Mouse (Mus musculus) mammary gland, adult 2 months (tissue): ENCODE measurements around the gene Ggt6. TPM values are rescaled to one million over a fixed set of nuclear protein-coding genes. Genes with fewer than 3 reads are reported as not detected.

Experiments
- polyA plus RNA-seq: library from polyadenylated mRNA; depleted of rRNA; stranded (reverse); fragments of >200 nt; gene quantifications from 2 replicates; pipeline ENCODE4 v1.2.3, GENCODE M21; 2012; ENCODE audit warnings: low replicate concordance; rRNA removed

The Ggt6 gene
- 3.4 and 4.8 TPM in 2 replicates for polyA plus RNA-seq

DNA sequence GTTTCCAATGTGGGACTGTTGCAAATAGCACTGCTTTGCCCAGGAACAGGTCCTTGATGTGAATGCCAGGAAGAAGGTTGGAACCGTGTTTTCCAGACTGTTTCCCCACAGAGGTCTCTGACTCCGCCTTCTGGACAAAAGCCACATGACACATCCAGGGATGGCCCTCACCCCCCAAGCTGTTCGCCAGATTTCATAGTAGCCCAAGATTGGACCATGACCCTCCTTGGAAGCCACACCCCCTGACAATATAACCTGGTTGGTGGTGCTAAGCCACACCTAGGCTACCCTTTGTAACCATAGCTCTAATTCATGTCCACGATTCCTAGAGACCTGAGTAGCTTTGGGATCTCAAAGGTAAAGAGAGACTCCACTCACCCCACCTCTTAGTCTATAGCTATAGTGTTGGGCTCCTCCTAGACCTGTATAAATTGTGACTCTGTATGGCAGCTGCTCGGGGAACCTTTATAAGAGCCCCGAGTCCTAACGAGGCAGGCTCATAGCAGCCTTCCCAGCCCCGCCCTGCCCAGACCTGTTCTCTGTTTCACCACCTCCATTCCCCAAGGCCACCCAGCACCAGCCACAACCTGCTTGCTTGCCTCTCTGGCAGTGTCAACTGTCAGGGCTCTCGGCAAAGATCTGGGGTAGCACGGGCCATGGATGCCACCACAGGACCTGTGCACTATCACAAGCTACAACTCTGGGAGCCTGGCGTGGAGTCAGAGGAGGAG, at the start of gene Ggt6:
TSS of gene Ggt6 (plus strand) at position 564 of the 731 bp plus-strand sequence.

DNA sequence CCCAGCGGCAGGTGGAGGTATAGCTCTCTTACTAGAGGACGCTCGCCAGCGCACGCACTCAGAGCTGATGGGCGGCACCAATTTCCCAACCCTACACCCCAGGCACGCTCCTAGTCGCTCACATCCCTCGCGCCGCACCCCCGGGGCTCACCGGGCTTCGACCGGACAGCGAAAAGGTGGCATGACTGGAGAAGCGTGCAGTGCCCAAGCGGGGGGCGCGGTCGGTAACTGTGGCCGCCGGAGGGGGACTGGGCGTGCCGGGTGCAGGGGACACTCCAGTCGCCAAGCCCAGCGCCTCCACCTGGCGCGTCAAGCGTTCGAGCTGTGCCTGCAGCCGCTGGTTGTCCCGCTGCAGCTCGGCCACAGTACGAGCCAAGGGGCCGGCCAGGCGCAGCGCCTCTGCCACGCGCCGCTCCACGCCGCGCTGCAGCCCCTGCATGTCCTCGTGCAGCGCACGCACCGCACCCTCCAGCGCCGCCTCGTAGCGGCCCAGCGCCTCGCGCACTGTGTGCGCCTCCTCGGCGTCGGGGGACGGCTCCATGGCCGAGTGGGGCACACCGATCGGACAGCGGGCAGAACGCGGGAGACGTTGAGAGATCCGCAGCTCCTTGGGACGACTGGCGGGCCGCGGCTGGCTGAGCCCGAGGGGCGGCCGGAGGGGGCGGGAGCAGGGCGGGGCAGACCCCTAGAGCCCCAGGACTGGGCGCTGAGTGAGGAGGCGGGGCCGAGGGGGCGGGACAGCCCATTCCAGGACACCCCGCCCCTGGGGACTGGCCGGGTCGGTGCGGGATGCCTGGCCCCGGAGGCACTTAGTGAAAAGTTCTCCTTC, 24.0 kb upstream of the Ggt6 start, which contains the start of gene Smtnl2:
TSS of gene Smtnl2 (minus strand) at position 621 of the 829 bp plus-strand sequence.

DNA sequence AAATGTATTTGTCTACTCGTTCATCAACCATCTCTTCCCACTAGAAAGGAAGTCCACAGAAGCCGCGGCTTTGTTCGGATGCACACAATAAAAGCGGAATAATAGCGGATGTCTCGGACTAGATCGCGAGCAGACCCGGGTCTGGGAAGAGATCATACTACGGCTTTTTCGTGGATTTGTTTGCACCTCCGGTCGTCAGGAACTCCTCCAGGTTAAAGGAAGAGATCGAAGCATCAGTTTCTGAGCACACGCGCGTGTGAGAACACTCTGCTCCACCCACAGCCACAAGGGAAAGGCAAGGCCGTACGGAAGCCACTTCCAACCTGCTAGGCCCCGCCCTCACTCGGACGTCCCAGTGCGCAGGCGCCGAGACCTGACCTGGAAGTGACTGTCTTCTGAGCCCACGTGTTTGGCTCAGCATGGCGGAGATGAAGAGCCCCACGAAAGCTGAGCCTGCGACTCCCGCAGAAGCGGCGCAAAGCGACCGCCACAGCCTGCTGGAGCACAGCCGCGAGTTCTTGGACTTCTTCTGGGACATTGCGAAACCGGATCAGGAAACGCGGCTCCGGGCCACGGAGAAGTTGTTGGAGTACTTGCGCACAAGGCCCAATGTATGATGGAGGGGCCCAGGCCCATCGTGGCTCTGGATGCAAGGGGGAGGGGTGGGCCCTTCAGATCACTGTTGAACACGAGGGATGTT, 5.8 kb downstream of the Ggt6 start, which contains the start of gene Mybbp1a:
TSS of gene Mybbp1a (plus strand) at position 391 of the 700 bp plus-strand sequence.

Other genes starting within 250 kb of the Ggt6 start
- 0.11 and 0.17 TPM in 2 replicates for gene Gm43951, start 228.7 kb upstream of the Ggt6 start, polyA plus RNA-seq
- gene 4933427D14Rik, start 228.1 kb upstream of the Ggt6 start, polyA plus RNA-seq, result 3.6 and 3.7 TPM in 2 replicates
- 32.5 and 49.9 TPM in 2 replicates for gene Txndc17, start 228.0 kb upstream of the Ggt6 start, polyA plus RNA-seq
- gene Med31, start 219.9 kb upstream of the Ggt6 start, polyA plus RNA-seq, result 3.1 and 5.3 TPM in 2 replicates
- not detected in 2 replicates for gene Slc13a5, start 168.3 kb upstream of the Ggt6 start, polyA plus RNA-seq
- gene Xaf1, start 133.9 kb upstream of the Ggt6 start, polyA plus RNA-seq, result 28.6 and 59.1 TPM in 2 replicates
- 0.17 TPM in 2 replicates for gene Fbxo39, start 121.1 kb upstream of the Ggt6 start, polyA plus RNA-seq
- gene Tekt1, start 73.1 kb upstream of the Ggt6 start, polyA plus RNA-seq, result 0.10 and 0.19 TPM in 2 replicates
- gene Smtnl2, start 23.8 kb upstream of the Ggt6 start, polyA plus RNA-seq, result 5.4 and 45.0 TPM in 2 replicates
- gene Mybbp1a, start 5.8 kb downstream of the Ggt6 start, polyA plus RNA-seq, result 42.3 TPM in 2 replicates
- gene Spns2, start 54.4 kb downstream of the Ggt6 start, polyA plus RNA-seq, result 65.4 and 71.9 TPM in 2 replicates
- gene Spns3, start 115.0 kb downstream of the Ggt6 start, polyA plus RNA-seq, result 7.9 and 12.3 TPM in 2 replicates
- 9.6 and 11.3 TPM in 2 replicates for gene Ube2g1, start 171.8 kb downstream of the Ggt6 start, polyA plus RNA-seq